Mouse (Mus musculus) neural tube, embryonic 12.5 days (tissue): Measurements from ENCODE around the gene Opn1mw. TPM values are rescaled to one million over a fixed set of nuclear protein-coding genes. Genes with fewer than 3 reads are reported as not detected.

ENCODE experiments used
- ATAC-seq: fragments of 200-750 bp; cut with Nextera tagmentation; 2 replicates; pipeline ENCODE4 v1.8.0; 2017; ENCODE audit warnings: low read depth, mild to moderate bottlenecking, moderate TSS enrichment, moderate library complexity; ENCODE audit not compliant: low FRiP score
- H3K27ac ChIP-seq: fragments of 300-500 bp; sonication (generic); 2 replicates; pipeline ENCODE4 v1.5.1; 2016
- H3K27me3 ChIP-seq: fragments of 300-500 bp; sonication (generic); replicated peaks from 2 replicates; pipeline ENCODE4 v1.6.1; 2016; ENCODE audit warnings: mild to moderate bottlenecking
- H3K36me3 ChIP-seq: fragments of 300-500 bp; sonication (generic); 2 replicates; pipeline ENCODE4 v1.6.1; 2016; ENCODE audit warnings: mild to moderate bottlenecking
- H3K4me1 ChIP-seq: fragments of 300-500 bp; sonication (generic); 2 replicates; pipeline ENCODE4 v1.6.1; 2016
- H3K4me2 ChIP-seq: fragments of 300-500 bp; sonication (generic); replicated peaks from 2 replicates; pipeline ENCODE4 v1.6.1; 2016; ENCODE audit warnings: mild to moderate bottlenecking
- H3K4me3 ChIP-seq: fragments of 300-500 bp; sonication (generic); 2 replicates; pipeline ENCODE4 v1.5.1; 2016
- H3K9ac ChIP-seq: fragments of 300-500 bp; sonication (generic); 2 replicates; pipeline ENCODE4 v1.6.1; 2016; ENCODE audit warnings: mild to moderate bottlenecking
- H3K9me3 ChIP-seq: fragments of 300-500 bp; sonication (generic); 2 replicates; pipeline ENCODE4 v1.6.1; 2016; ENCODE audit warnings: mild to moderate bottlenecking
- WGBS: fragments of 180-500 bp; shearing (Covaris S2); methylation state at CpG from one replicate; pipeline ENCODE4 v1.1.7; 2016; 5-methylcytosine and 5-hydroxymethylcytosine counted together
- polyA plus RNA-seq: library from polyadenylated mRNA; unstranded; fragments of >200 nt; fragmentation: Nextera tagmentation; extraction: Ambion mirVana; gene quantifications from 2 replicates; pipeline ENCODE4 v1.2.1, GENCODE M21; 2016

Opn1mw gene
- polyA plus RNA-seq, 1 experiment from 2014 or later: not detected

DNA sequence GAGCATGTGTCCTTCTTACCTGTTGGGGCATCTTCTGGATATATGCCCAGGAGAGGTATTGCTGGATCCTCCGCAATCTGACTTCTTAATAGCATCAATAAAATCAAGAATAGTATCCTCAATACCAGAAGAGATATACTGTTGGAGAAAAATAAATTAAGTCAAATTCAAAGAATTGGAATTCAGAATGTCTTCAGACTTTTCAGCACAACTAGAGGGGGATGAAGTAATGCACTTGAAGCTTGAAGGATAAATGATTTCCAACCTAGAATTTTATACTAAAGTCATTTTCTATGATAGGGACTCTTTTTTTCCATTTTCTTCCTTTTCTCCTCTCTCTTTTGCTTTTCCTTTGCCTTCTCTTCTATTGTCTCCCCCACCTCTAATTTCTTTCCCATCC, 40.5 kb downstream of the Opn1mw start, which contains the start of gene Tex28:
Gene Tex28, minus strand, starts transcription at position 101 of the 400 bp plus-strand sequence.
- Histone ChIP-seq H3K4me2 (no peak within 1 kb of the TSS), H3K9me3 (no peaks in the 10 kb centered on the region), H3K4me3 (no peak within 1 kb of the TSS), H3K4me1 (no peaks in the 10 kb centered on the region), H3K27me3 (no peaks in the 10 kb centered on the region), H3K9ac (no peak within 1 kb of the TSS), H3K27ac (no peak within 1 kb of the TSS), H3K36me3 (no peaks in the 10 kb centered on the region)
- 83% methylated on average over 1 of the region's 1 CpGs for WGBS
- no peak for ATAC-seq

GRCm38 (mm10) chrX:74176959-74177358, 49.7 kb downstream of the Opn1mw start, which contains the start of gene Tktl1:
Gene Tktl1 (plus strand): TSS chrX:74177259.
- H3K4me2 ChIP-seq: no peak within 1 kb of the TSS
- H3K9me3 ChIP-seq: no peaks in the 10 kb centered on the region
- H3K9ac ChIP-seq: no peak within 1 kb of the TSS
- H3K4me1 ChIP-seq: no peaks in the 10 kb centered on the region
- H3K27me3 ChIP-seq: no peaks in the 10 kb centered on the region
- no peaks in the 10 kb centered on the region for H3K36me3 ChIP-seq
- no peak within 1 kb of the TSS for H3K4me3 ChIP-seq
- no peak for ATAC-seq
- WGBS: 90% methylated on average over 17 of the region's 17 CpGs
- H3K27ac ChIP-seq: no peak within 1 kb of the TSS

Other genes starting within 250 kb of the Opn1mw start
- 0.08 TPM in 1 of 2 replicates, not detected in the other for gene Avpr2, start 235.4 kb upstream of the Opn1mw start, polyA plus RNA-seq
- gene L1cam, start 231.4 kb upstream of the Opn1mw start, polyA plus RNA-seq: 46.2 and 67.5 TPM in 2 replicates
- 2.4 and 3.1 TPM in 2 replicates for gene Arhgap4, start 205.6 kb upstream of the Opn1mw start, polyA plus RNA-seq
- gene Naa10, start 205.5 kb upstream of the Opn1mw start, polyA plus RNA-seq: 112 and 114 TPM in 2 replicates
- gene Renbp, start 196.6 kb upstream of the Opn1mw start, polyA plus RNA-seq: 16.9 and 17.6 TPM in 2 replicates
- 66.0 and 67.8 TPM in 2 replicates for gene Hcfc1, start 161.1 kb upstream of the Opn1mw start, polyA plus RNA-seq
- gene Irak1, start 103.5 kb upstream of the Opn1mw start, polyA plus RNA-seq: 48.2 and 51.2 TPM in 2 replicates
- 14.4 and 14.5 TPM in 2 replicates for gene Mecp2, start 7.9 kb downstream of the Opn1mw start, polyA plus RNA-seq
- not detected in 2 replicates for gene Tex28, start 40.4 kb downstream of the Opn1mw start, polyA plus RNA-seq
- gene Tktl1, start 49.8 kb downstream of the Opn1mw start, polyA plus RNA-seq: 0.10 TPM in 1 of 2 replicates, not detected in the other
- gene Flna, start 122.4 kb downstream of the Opn1mw start, polyA plus RNA-seq: 158 and 170 TPM in 2 replicates
- 16.5 and 18.2 TPM in 2 replicates for gene Emd, start 127.2 kb downstream of the Opn1mw start, polyA plus RNA-seq
- gene Rpl10, start 143.3 kb downstream of the Opn1mw start, polyA plus RNA-seq: 527 and 575 TPM in 2 replicates
- gene Taz, start 154.4 kb downstream of the Opn1mw start, polyA plus RNA-seq: 86.7 and 93.3 TPM in 2 replicates
- gene Dnase1l1, start 154.9 kb downstream of the Opn1mw start, polyA plus RNA-seq: 3.9 and 5.7 TPM in 2 replicates
- 151 and 161 TPM in 2 replicates for gene Atp6ap1, start 169.6 kb downstream of the Opn1mw start, polyA plus RNA-seq
- 706 and 748 TPM in 2 replicates for gene Gdi1, start 177.5 kb downstream of the Opn1mw start, polyA plus RNA-seq
- gene Fam50a, start 185.6 kb downstream of the Opn1mw start, polyA plus RNA-seq: 54.5 and 64.5 TPM in 2 replicates
- 47.0 and 54.6 TPM in 2 replicates for gene Plxna3, start 201.6 kb downstream of the Opn1mw start, polyA plus RNA-seq
- 83.2 and 89.6 TPM in 2 replicates for gene Lage3, start 226.2 kb downstream of the Opn1mw start, polyA plus RNA-seq
- gene Ubl4a, start 245.8 kb downstream of the Opn1mw start, polyA plus RNA-seq: 61.1 and 63.7 TPM in 2 replicates
- 8.3 and 8.4 TPM in 2 replicates for gene Slc10a3, start 245.9 kb downstream of the Opn1mw start, polyA plus RNA-seq